In genomic region chr2:153622449-153622848, GRCm38 (mm10) we compare ENCODE assay signal across 25 mouse cellular contexts.
"Had no signal": no experiment of that assay in that cellular context is flagged by ENCODE, and none has a peak within 500 bp of the region (broad histone marks: within the 10 kb centered on the region; RNA-seq: fewer than 3 reads in every experiment).

No protein-coding gene starts in this region.

- H3K9ac ChIP-seq: limb, embryonic 12.5 days; limb, embryonic 15.5 days; liver, embryonic 14.5 days; liver, postnatal 0 days; lung, embryonic 15.5 days; neural tube, embryonic 12.5 days; neural tube, embryonic 15.5 days had no signal

- H3K27me3 ChIP-seq: limb, embryonic 12.5 days; limb, embryonic 15.5 days; lung, embryonic 15.5 days; neural tube, embryonic 12.5 days; neural tube, embryonic 15.5 days had no signal

- DNase-seq: kidney, adult 9 months; kidney, postnatal 25 days; layer of hippocampus, postnatal 36 days; left cerebral cortex, postnatal 4 days; liver, postnatal 0 days; lung, postnatal 14 days; lung, postnatal 4 days; midbrain, embryonic 14.5 days; right cerebral cortex, adult 18-20 months; right cerebral cortex, postnatal 14 days; right cerebral cortex, postnatal 4 days; thymus, adult 2 months; thymus, postnatal 14 days; thymus, postnatal 4 days had no signal

- ATAC-seq: liver, postnatal 0 days had no signal

- H3K4me2 ChIP-seq: limb, embryonic 12.5 days; limb, embryonic 15.5 days; liver, embryonic 11.5 days; lung, embryonic 15.5 days; midbrain, embryonic 11.5 days; neural tube, embryonic 12.5 days; neural tube, embryonic 15.5 days had no signal

- H3K27ac ChIP-seq: kidney, postnatal 0 days; left cerebral cortex, adult 2 months; limb, embryonic 12.5 days; limb, embryonic 15.5 days; liver, embryonic 14.5 days; lung, embryonic 15.5 days; neural tube, embryonic 12.5 days; neural tube, embryonic 15.5 days; stomach, postnatal 0 days had no signal

- H3K9me3 ChIP-seq: limb, embryonic 12.5 days; limb, embryonic 15.5 days; lung, embryonic 15.5 days; neural tube, embryonic 12.5 days; neural tube, embryonic 15.5 days had no signal

- H3K4me3 ChIP-seq: left cerebral cortex, adult 2 months; limb, embryonic 12.5 days; limb, embryonic 15.5 days; lung, embryonic 15.5 days; neural tube, embryonic 12.5 days; neural tube, embryonic 15.5 days had no signal

- H3K4me1 ChIP-seq: limb, embryonic 12.5 days; limb, embryonic 15.5 days; lung, embryonic 15.5 days; neural tube, embryonic 12.5 days; neural tube, embryonic 15.5 days had no signal
